Mouse (Mus musculus) midbrain, embryonic 15.5 days (tissue): ENCODE results near the gene Aplf. TPM values are rescaled to one million over a fixed set of nuclear protein-coding genes. Genes with fewer than 3 reads are reported as not detected.

Experiments
- ATAC-seq: fragments of 200-750 bp; cut with Nextera tagmentation; replicated peaks from 2 replicates; pipeline ENCODE4 v1.8.0; 2017; ENCODE audit warnings: moderate TSS enrichment
- H3K27ac ChIP-seq: fragments of 300-500 bp; sonication (generic); 2 replicates; pipeline ENCODE4 v1.5.1; 2015; ENCODE audit warnings: mild to moderate bottlenecking, inconsistent platforms
- H3K27me3 ChIP-seq: fragments of 300-500 bp; sonication (generic); replicated peaks from 2 replicates; pipeline ENCODE4 v1.6.1; 2015; ENCODE audit warnings: inconsistent platforms
- H3K36me3 ChIP-seq: fragments of 300-500 bp; sonication (generic); replicated peaks from 2 replicates; pipeline ENCODE4 v1.6.1; 2015; ENCODE audit warnings: inconsistent platforms
- H3K4me1 ChIP-seq: fragments of 300-500 bp; sonication (generic); 2 replicates; pipeline ENCODE4 v1.6.1; 2015; ENCODE audit warnings: inconsistent platforms
- H3K4me2 ChIP-seq: fragments of 300-500 bp; sonication (generic); 2 replicates; pipeline ENCODE4 v1.6.1; 2015; ENCODE audit warnings: inconsistent platforms, mild to moderate bottlenecking, moderate library complexity
- H3K4me3 ChIP-seq: fragments of 300-500 bp; sonication (generic); 2 replicates; pipeline ENCODE4 v1.5.1; 2015; ENCODE audit warnings: mild to moderate bottlenecking, inconsistent platforms
- H3K9ac ChIP-seq: fragments of 300-500 bp; sonication (generic); 2 replicates; pipeline ENCODE4 v1.6.1; 2015; ENCODE audit warnings: mild to moderate bottlenecking, inconsistent platforms
- H3K9me3 ChIP-seq: fragments of 300-500 bp; sonication (generic); 2 replicates; pipeline ENCODE4 v1.6.1; 2016; ENCODE audit warnings: inconsistent platforms
- WGBS: fragments of 180-500 bp; shearing (Covaris S2); methylation state at CpG from one replicate; pipeline ENCODE4 v1.1.7; 2015; ENCODE audit warnings: mixed read lengths; 5-methylcytosine and 5-hydroxymethylcytosine counted together
- polyA plus RNA-seq: library from polyadenylated mRNA; unstranded; fragments of >200 nt; fragmentation: Nextera tagmentation; extraction: Ambion mirVana; gene quantifications from 2 replicates; pipeline ENCODE4 v1.2.1, GENCODE M21; 2015

The Aplf gene
- polyA plus RNA-seq, 1 experiment from 2014 or later, result 7.2 TPM

- Histone ChIP-seq H3K4me1 (no peaks in the 10 kb centered on the region), H3K9ac (no peak overlapping the region), H3K36me3 (no peaks in the 10 kb centered on the region), H3K27me3 (no peaks in the 10 kb centered on the region), H3K9me3 (no peaks in the 10 kb centered on the region), H3K4me3 (no peak overlapping the region), H3K4me2 (no peak overlapping the region), H3K27ac (no peak overlapping the region)
- no peak for ATAC-seq
- 70% methylated on average over 8 of the region's 8 CpGs for WGBS
Measured at GRCm38 (mm10) chr6:87618021-87618420, 54.0 kb downstream of the Aplf start.

- Histone ChIP-seq H3K9ac (no peak overlapping the region), H3K4me3 (no peak overlapping the region), H3K36me3 (no peaks in the 10 kb centered on the region), H3K9me3 (no peaks in the 10 kb centered on the region), H3K27ac (0 out of 2 replicates have a peak overlapping the region, but pooled peaks have one; percentile 2), H3K27me3 (no peaks in the 10 kb centered on the region), H3K4me2 (no peak overlapping the region), H3K4me1 (no peaks in the 10 kb centered on the region)
- no peak for ATAC-seq
- WGBS, result 83% methylated on average over 14 of the region's 14 CpGs
Measured at GRCm38 (mm10) chr6:87615696-87616083, 56.3 kb downstream of the Aplf start.

- H3K9ac ChIP-seq, result no peak overlapping the region
- H3K9me3 ChIP-seq, result no peaks in the 10 kb centered on the region
- no peaks in the 10 kb centered on the region for H3K4me1 ChIP-seq
- H3K4me3 ChIP-seq, result no peak overlapping the region
- no peaks in the 10 kb centered on the region for H3K27me3 ChIP-seq
- H3K4me2 ChIP-seq, result no peak overlapping the region
- 0 out of 2 replicates have a peak overlapping the region, but pooled peaks have one; percentile 2 for H3K27ac ChIP-seq
- 66% methylated on average over 11 of the region's 11 CpGs for WGBS
- H3K36me3 ChIP-seq, result no peaks in the 10 kb centered on the region
- ATAC-seq, result no peak
Measured at GRCm38 (mm10) chr6:87614794-87615695, 56.9 kb downstream of the Aplf start.

GRCm38 (mm10) chr6:87599825-87600224 lies 72.2 kb downstream of the Aplf start:
- Histone ChIP-seq H3K4me3 (no peak overlapping the region), H3K4me2 (no peak overlapping the region), H3K27me3 (no peaks in the 10 kb centered on the region), H3K9ac (no peak overlapping the region), H3K9me3 (no peaks in the 10 kb centered on the region), H3K36me3 (no peaks in the 10 kb centered on the region), H3K27ac (no peak overlapping the region), H3K4me1 (peaks cover 6% of the 10 kb centered on the region)
- no peak for ATAC-seq

- Histone ChIP-seq H3K36me3 (no peaks in the 10 kb centered on the region), H3K27me3 (no peaks in the 10 kb centered on the region), H3K9me3 (no peaks in the 10 kb centered on the region), H3K4me2 (no peak overlapping the region), H3K4me1 (peaks cover 6% of the 10 kb centered on the region), H3K27ac (no peak overlapping the region), H3K4me3 (no peak overlapping the region), H3K9ac (no peak overlapping the region)
- WGBS, result 28% methylated on average over 10 of the region's 10 CpGs
- peak; percentile 72 for ATAC-seq
Measured at GRCm38 (mm10) chr6:87597116-87597833, 74.7 kb downstream of the Aplf start.

GRCm38 (mm10) chr6:87594188-87594587 lies 77.8 kb downstream of the Aplf start:
- Histone ChIP-seq H3K27me3 (no peaks in the 10 kb centered on the region), H3K9me3 (no peaks in the 10 kb centered on the region), H3K36me3 (no peaks in the 10 kb centered on the region), H3K4me1 (peaks cover 23% of the 10 kb centered on the region), H3K27ac (no peak overlapping the region), H3K9ac (no peak overlapping the region), H3K4me3 (no peak overlapping the region), H3K4me2 (no peak overlapping the region)
- whole genome bisulfite sequencing, result 84% methylated on average over 6 of the region's 6 CpGs
- no peak for ATAC-seq

GRCm38 (mm10) chr6:87590394-87591281 lies 81.4 kb downstream of the Aplf start, which contains the start of gene Prokr1:
Gene Prokr1, minus strand, starts transcription at chr6:87590743.
- 0 out of 2 replicates have a peak, but pooled peaks cover 3% of the 10 kb centered on the region for H3K27me3 ChIP-seq
- H3K4me3 ChIP-seq, result peak within 1 kb of the TSS; percentile 52
- H3K36me3 ChIP-seq, result no peaks in the 10 kb centered on the region
- peaks cover 17% of the 10 kb centered on the region for H3K4me1 ChIP-seq
- no peaks in the 10 kb centered on the region for H3K9me3 ChIP-seq
- 2% methylated on average over 34 of the region's 34 CpGs for WGBS
- peak within 1 kb of the TSS; percentile 52 for H3K9ac ChIP-seq
- H3K27ac ChIP-seq, result peak within 1 kb of the TSS; percentile 60
- ATAC-seq, result peak; percentile 89
- H3K4me2 ChIP-seq, result peak within 1 kb of the TSS; percentile 92

- Histone ChIP-seq H3K9ac (peak overlapping the region; percentile 52; the same call in 1 of the 2 replicates), H3K36me3 (no peaks in the 10 kb centered on the region), H3K4me2 (peak overlapping the region; percentile 92), H3K9me3 (no peaks in the 10 kb centered on the region), H3K4me1 (peaks cover 17% of the 10 kb centered on the region), H3K4me3 (peak overlapping the region; percentile 52), H3K27me3 (0 out of 2 replicates have a peak, but pooled peaks cover 3% of the 10 kb centered on the region), H3K27ac (no peak overlapping the region)
- peak; percentile 24; the same call in 1 of the 2 replicates for ATAC-seq
- 10% methylated on average over 12 of the region's 12 CpGs for WGBS
Measured at GRCm38 (mm10) chr6:87589718-87590393, 82.1 kb downstream of the Aplf start.

GRCm38 (mm10) chr6:87583991-87584390 lies 88.0 kb downstream of the Aplf start:
- Histone ChIP-seq H3K4me1 (no peaks in the 10 kb centered on the region), H3K27me3 (0 out of 2 replicates have a peak, but pooled peaks cover 3% of the 10 kb centered on the region), H3K9ac (no peak overlapping the region), H3K4me2 (no peak overlapping the region), H3K9me3 (no peaks in the 10 kb centered on the region), H3K27ac (no peak overlapping the region), H3K4me3 (no peak overlapping the region), H3K36me3 (no peaks in the 10 kb centered on the region)
- no peak for ATAC-seq
- whole genome bisulfite sequencing, result 88% methylated on average over 7 of the region's 7 CpGs

GRCm38 (mm10) chr6:87583183-87583611 lies 88.8 kb downstream of the Aplf start:
- H3K27ac ChIP-seq, result no peak overlapping the region
- no peaks in the 10 kb centered on the region for H3K4me1 ChIP-seq
- 0 out of 2 replicates have a peak, but pooled peaks cover 3% of the 10 kb centered on the region for H3K27me3 ChIP-seq
- no peaks in the 10 kb centered on the region for H3K36me3 ChIP-seq
- no peak overlapping the region for H3K4me3 ChIP-seq
- H3K9ac ChIP-seq, result no peak overlapping the region
- no peak overlapping the region for H3K4me2 ChIP-seq
- no peak for ATAC-seq
- H3K9me3 ChIP-seq, result no peaks in the 10 kb centered on the region
- 97% methylated on average over 1 of the region's 1 CpGs for WGBS

GRCm38 (mm10) chr6:87582456-87582855 lies 89.5 kb downstream of the Aplf start:
- Histone ChIP-seq H3K9me3 (no peaks in the 10 kb centered on the region), H3K27ac (no peak overlapping the region), H3K4me1 (no peaks in the 10 kb centered on the region), H3K9ac (no peak overlapping the region), H3K4me2 (no peak overlapping the region), H3K27me3 (0 out of 2 replicates have a peak, but pooled peaks cover 3% of the 10 kb centered on the region), H3K4me3 (no peak overlapping the region), H3K36me3 (no peaks in the 10 kb centered on the region)
- WGBS, result 84% methylated on average over 6 of the region's 6 CpGs
- ATAC-seq, result no peak
